Mouse (Mus musculus) kidney, embryonic 15.5 days (tissue): ENCODE results near the gene Ell2. TPM values are rescaled to one million over a fixed set of nuclear protein-coding genes. Genes with fewer than 3 reads are reported as not detected.

Experiments used
- ATAC-seq: fragments of 200-750 bp; cut with Nextera tagmentation; replicated peaks from 2 replicates; pipeline ENCODE4 v1.8.0; 2017; ENCODE audit warnings: moderate TSS enrichment; ENCODE audit not compliant: low FRiP score
- H3K27ac ChIP-seq: fragments of 300-500 bp; sonication (generic); 2 replicates; pipeline ENCODE4 v1.5.1; 2015; ENCODE audit warnings: mild to moderate bottlenecking, inconsistent platforms
- H3K27me3 ChIP-seq: fragments of 300-500 bp; sonication (generic); 2 replicates; pipeline ENCODE4 v1.6.1; 2015; ENCODE audit warnings: inconsistent platforms
- H3K36me3 ChIP-seq: fragments of 300-500 bp; sonication (generic); 2 replicates; pipeline ENCODE4 v1.6.1; 2015; ENCODE audit warnings: inconsistent platforms
- H3K4me1 ChIP-seq: fragments of 300-500 bp; sonication (generic); 2 replicates; pipeline ENCODE4 v1.6.1; 2015; ENCODE audit warnings: inconsistent platforms
- H3K4me2 ChIP-seq: fragments of 300-500 bp; sonication (generic); 2 replicates; pipeline ENCODE4 v1.6.1; 2015; ENCODE audit warnings: moderate library complexity, mild to moderate bottlenecking, inconsistent platforms
- H3K4me3 ChIP-seq: fragments of 300-500 bp; sonication (generic); replicated peaks from 2 replicates; pipeline ENCODE4 v1.5.1; 2015; ENCODE audit warnings: mild to moderate bottlenecking, inconsistent platforms
- H3K9ac ChIP-seq: fragments of 300-500 bp; sonication (generic); 2 replicates; pipeline ENCODE4 v1.6.1; 2015; ENCODE audit warnings: mild to moderate bottlenecking, inconsistent platforms
- H3K9me3 ChIP-seq: fragments of 300-500 bp; sonication (generic); replicated peaks from 2 replicates; pipeline ENCODE4 v1.6.1; 2016; ENCODE audit warnings: inconsistent platforms
- WGBS: fragments of 180-500 bp; shearing (Covaris S2); methylation state at CpG from one replicate; pipeline ENCODE4 v1.1.7; 2015; ENCODE audit warnings: mixed read lengths; 5-methylcytosine and 5-hydroxymethylcytosine counted together
- polyA plus RNA-seq: library from polyadenylated mRNA; unstranded; fragments of >200 nt; fragmentation: Nextera tagmentation; extraction: Ambion mirVana; gene quantifications from 2 replicates; pipeline ENCODE4 v1.2.1, GENCODE M21; 2015

Gene Ell2
- polyA plus RNA-seq, 1 experiment from 2014 or later, result 4.7 TPM

DNA sequence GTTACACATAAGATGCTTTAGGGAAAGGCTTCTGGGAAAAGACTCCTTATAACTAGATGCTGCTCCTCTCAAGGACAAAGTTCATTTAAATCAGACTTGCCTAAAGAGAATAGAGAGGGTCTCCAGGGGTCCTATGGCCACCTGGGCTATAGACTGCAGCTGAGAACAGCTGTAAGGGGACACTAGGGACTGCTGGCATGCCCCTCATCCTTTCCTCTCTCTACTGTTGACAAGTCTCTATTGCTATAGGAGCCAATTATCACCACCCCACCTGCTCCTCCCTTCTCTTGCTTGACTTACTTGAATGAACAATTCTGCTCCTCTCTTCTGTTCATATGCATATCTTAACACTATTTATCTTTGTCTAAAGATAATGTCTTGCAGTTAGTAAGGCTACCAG, 69.4 kb downstream of the Ell2 start:
- ATAC-seq, result no peak
- H3K27ac ChIP-seq, result no peak overlapping the region
- H3K4me1 ChIP-seq, result no peaks in the 10 kb centered on the region

GRCm38 (mm10) chr13:75776692-75777091, 70.1 kb downstream of the Ell2 start:
- no peak for ATAC-seq
- Histone ChIP-seq H3K9me3 (no peaks in the 10 kb centered on the region), H3K4me1 (no peaks in the 10 kb centered on the region), H3K36me3 (no peaks in the 10 kb centered on the region), H3K4me2 (no peak overlapping the region), H3K27ac (no peak overlapping the region), H3K4me3 (no peak overlapping the region), H3K27me3 (no peaks in the 10 kb centered on the region), H3K9ac (no peak overlapping the region)
- WGBS, result 59% methylated on average over 1 of the region's 1 CpGs

More for the DNA sequence above, 69.4 kb downstream of the Ell2 start:
- H3K36me3 ChIP-seq, result no peaks in the 10 kb centered on the region
- no peak overlapping the region for H3K9ac ChIP-seq
- H3K4me2 ChIP-seq, result no peak overlapping the region
- H3K27me3 ChIP-seq, result no peaks in the 10 kb centered on the region
- H3K9me3 ChIP-seq, result no peaks in the 10 kb centered on the region
- no peak overlapping the region for H3K4me3 ChIP-seq

DNA sequence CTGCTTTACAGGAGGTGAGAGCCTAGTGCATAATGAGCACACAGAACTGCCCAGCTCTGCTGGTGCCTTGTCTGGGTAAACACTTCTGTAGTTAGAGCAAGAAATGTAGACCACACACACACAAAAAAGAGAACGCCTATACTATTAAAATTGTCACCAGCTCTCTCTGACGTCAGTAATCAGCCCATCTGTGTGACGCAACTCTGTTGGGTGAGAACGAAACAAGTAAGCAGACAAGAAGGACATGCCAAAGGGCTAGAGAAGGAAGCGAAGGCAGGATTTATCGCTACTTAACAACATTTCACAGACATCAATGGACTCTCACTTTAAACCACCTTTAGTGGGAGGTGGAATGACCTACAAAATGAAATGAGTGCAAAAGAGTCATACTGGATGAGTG, 71.6 kb downstream of the Ell2 start:
- Histone ChIP-seq H3K9ac (no peak overlapping the region), H3K4me2 (no peak overlapping the region), H3K4me3 (no peak overlapping the region), H3K4me1 (no peaks in the 10 kb centered on the region), H3K27ac (no peak overlapping the region), H3K9me3 (no peaks in the 10 kb centered on the region), H3K27me3 (no peaks in the 10 kb centered on the region), H3K36me3 (no peaks in the 10 kb centered on the region)
- WGBS, result 83% methylated on average over 6 of the region's 6 CpGs
- no peak for ATAC-seq

DNA sequence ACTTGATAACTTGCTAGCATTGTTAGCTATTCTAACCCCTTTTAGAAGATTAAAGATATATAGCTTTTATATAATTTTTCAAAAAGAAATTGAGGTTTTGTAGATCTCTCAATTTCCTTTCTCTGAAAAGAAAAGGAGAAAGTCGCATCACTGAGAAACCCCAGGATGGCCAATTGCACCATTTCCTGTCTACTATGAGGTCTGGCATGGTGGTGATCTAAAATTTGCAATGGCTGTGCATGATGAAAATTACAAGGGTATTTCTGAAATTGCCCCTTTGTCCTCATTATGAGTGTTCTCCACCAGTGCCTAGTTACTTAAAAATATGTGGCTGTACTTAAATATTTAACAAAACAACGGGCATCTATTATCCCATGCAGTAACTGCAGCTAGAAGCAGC, 72.6 kb downstream of the Ell2 start:
- Histone ChIP-seq H3K36me3 (no peaks in the 10 kb centered on the region), H3K4me2 (no peak overlapping the region), H3K9me3 (no peaks in the 10 kb centered on the region), H3K27me3 (no peaks in the 10 kb centered on the region), H3K4me3 (no peak overlapping the region), H3K9ac (no peak overlapping the region), H3K4me1 (no peaks in the 10 kb centered on the region), H3K27ac (no peak overlapping the region)
- 90% methylated on average over 2 of the region's 2 CpGs for WGBS
- no peak for ATAC-seq

GRCm38 (mm10) chr13:75780096-75780495, 73.5 kb downstream of the Ell2 start:
- Histone ChIP-seq H3K4me3 (no peak overlapping the region), H3K9ac (no peak overlapping the region), H3K27me3 (no peaks in the 10 kb centered on the region), H3K9me3 (no peaks in the 10 kb centered on the region), H3K36me3 (no peaks in the 10 kb centered on the region), H3K4me2 (no peak overlapping the region), H3K4me1 (no peaks in the 10 kb centered on the region), H3K27ac (no peak overlapping the region)
- 56% methylated on average over 2 of the region's 2 CpGs for WGBS
- ATAC-seq, result no peak

GRCm38 (mm10) chr13:75785726-75786125, 79.2 kb downstream of the Ell2 start:
- WGBS, result 51% methylated on average over 4 of the region's 4 CpGs
- H3K4me2 ChIP-seq, result no peak overlapping the region
- H3K27ac ChIP-seq, result no peak overlapping the region
- H3K9me3 ChIP-seq, result no peaks in the 10 kb centered on the region
- H3K4me1 ChIP-seq, result no peaks in the 10 kb centered on the region
- ATAC-seq, result no peak
- no peaks in the 10 kb centered on the region for H3K36me3 ChIP-seq
- H3K27me3 ChIP-seq, result no peaks in the 10 kb centered on the region
- H3K4me3 ChIP-seq, result no peak overlapping the region
- no peak overlapping the region for H3K9ac ChIP-seq

DNA sequence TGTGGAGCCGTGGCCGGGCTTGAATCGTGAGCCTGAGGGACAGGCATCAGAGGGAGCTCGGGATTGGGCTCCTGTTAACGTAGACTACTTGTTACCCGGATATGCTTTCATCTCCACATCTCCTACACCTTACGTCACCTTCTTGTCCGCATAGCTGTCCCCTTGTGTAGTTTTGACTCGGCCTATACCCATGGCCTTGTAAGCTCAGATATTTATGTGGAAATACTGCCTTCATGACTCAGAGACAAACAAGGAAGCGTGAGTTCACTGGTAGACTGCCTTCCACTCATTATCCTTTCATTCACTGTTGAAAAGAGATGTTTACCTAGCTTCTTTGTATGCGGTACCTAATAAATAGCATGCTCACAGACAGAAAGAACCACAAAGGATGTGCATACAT, 79.7 kb downstream of the Ell2 start:
- Histone ChIP-seq H3K36me3 (no peaks in the 10 kb centered on the region), H3K4me3 (no peak overlapping the region), H3K9ac (no peak overlapping the region), H3K4me1 (no peaks in the 10 kb centered on the region), H3K4me2 (no peak overlapping the region), H3K27me3 (no peaks in the 10 kb centered on the region), H3K9me3 (no peaks in the 10 kb centered on the region), H3K27ac (no peak overlapping the region)
- no peak for ATAC-seq
- 87% methylated on average over 11 of the region's 11 CpGs for WGBS

DNA sequence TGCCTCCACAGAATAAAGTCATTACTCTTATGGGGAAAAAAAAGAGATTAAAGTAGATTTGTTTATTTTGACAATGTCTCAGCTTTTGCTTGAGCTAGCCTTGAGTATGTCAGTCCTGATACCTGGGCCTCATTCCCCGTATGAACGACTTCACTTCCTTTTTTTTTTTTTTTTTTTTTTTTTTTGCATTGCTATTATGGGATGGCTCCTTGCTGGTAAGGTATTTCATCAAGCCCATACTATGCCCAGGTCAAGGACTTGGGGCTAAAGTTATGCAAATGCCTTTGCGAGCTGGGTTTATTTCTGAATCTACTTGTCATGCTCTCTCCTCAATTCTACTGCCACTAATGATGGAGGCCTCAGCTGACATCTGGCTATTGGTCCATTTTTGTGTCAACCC, 80.8 kb downstream of the Ell2 start:
- H3K27ac ChIP-seq, result no peak overlapping the region
- no peaks in the 10 kb centered on the region for H3K27me3 ChIP-seq
- H3K9ac ChIP-seq, result no peak overlapping the region
- no peaks in the 10 kb centered on the region for H3K4me1 ChIP-seq
- no peak overlapping the region for H3K4me3 ChIP-seq
- ATAC-seq, result no peak
- 86% methylated on average over 3 of the region's 3 CpGs for WGBS
- H3K9me3 ChIP-seq, result no peaks in the 10 kb centered on the region
- no peak overlapping the region for H3K4me2 ChIP-seq
- no peaks in the 10 kb centered on the region for H3K36me3 ChIP-seq

DNA sequence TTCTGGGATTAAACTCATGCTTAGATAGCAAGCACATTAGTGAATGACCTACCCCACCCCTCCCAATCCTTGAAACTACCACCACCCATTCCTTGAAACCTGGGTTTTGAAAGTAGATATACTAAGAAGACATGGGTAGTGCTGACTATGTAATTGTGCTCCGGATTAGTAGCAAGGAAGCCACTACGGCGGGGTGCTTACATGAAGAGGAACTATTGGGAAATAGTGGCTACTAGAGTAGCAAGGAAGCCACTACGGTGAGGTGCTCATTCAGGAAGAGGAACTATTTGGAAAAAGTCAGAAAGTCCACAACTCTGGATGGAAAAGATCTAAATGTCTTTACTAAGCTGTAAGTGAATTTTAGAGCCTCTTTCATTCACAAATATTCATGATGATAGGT, 81.6 kb downstream of the Ell2 start:
- no peak overlapping the region for H3K9ac ChIP-seq
- H3K9me3 ChIP-seq, result no peaks in the 10 kb centered on the region
- H3K4me2 ChIP-seq, result no peak overlapping the region
- H3K4me1 ChIP-seq, result no peaks in the 10 kb centered on the region
- 90% methylated on average over 4 of the region's 4 CpGs for WGBS
- H3K36me3 ChIP-seq, result no peaks in the 10 kb centered on the region
- ATAC-seq, result no peak
- H3K4me3 ChIP-seq, result no peak overlapping the region
- H3K27ac ChIP-seq, result no peak overlapping the region
- no peaks in the 10 kb centered on the region for H3K27me3 ChIP-seq

- no peak for ATAC-seq
- Histone ChIP-seq H3K4me2 (no peak overlapping the region), H3K36me3 (no peaks in the 10 kb centered on the region), H3K4me3 (no peak overlapping the region), H3K9me3 (no peaks in the 10 kb centered on the region), H3K27me3 (no peaks in the 10 kb centered on the region), H3K27ac (no peak overlapping the region), H3K9ac (no peak overlapping the region), H3K4me1 (no peaks in the 10 kb centered on the region)
- 92% methylated on average over 2 of the region's 2 CpGs for WGBS
These were observed 82.7 kb downstream of the Ell2 start for GRCm38 (mm10) chr13:75789061-75789834.

DNA sequence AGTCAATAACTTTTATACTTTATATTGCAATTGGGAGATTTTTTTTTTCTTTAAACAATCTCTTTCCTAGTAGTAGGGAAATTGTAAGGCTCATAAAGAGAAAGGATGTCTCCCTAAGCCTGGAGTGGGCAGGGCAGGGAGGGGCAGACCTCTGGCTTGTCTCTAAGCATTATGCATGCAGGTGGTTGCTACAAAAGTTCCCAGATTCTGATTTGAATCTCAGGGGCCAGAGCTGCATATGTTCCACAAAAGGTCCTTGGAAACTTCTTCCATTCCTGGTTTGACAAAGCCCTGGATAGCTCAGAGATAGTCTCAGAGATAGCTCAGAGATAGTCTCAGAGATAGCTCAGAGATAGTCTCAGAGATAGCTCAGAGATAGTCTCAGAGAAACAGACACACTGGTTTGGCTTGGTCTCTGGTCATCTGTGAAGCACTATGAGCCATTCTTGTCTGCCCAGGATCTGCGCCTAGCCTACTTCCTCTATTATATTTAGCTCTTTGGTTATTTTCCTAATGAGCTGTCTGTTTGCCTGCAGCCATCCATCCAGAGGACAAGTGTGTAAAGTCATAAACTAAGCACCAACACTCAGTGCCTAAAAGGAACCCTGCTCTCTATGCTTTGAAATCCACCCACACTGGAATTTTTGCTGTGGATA, 84.1 kb downstream of the Ell2 start:
- H3K9ac ChIP-seq, result no peak overlapping the region
- H3K36me3 ChIP-seq, result no peaks in the 10 kb centered on the region
- no peak overlapping the region for H3K27ac ChIP-seq
- H3K9me3 ChIP-seq, result no peaks in the 10 kb centered on the region
- 83% methylated on average over 1 of the region's 1 CpGs for WGBS
- H3K4me3 ChIP-seq, result no peak overlapping the region
- ATAC-seq, result no peak
- H3K4me1 ChIP-seq, result no peaks in the 10 kb centered on the region
- no peak overlapping the region for H3K4me2 ChIP-seq
- H3K27me3 ChIP-seq, result no peaks in the 10 kb centered on the region

DNA sequence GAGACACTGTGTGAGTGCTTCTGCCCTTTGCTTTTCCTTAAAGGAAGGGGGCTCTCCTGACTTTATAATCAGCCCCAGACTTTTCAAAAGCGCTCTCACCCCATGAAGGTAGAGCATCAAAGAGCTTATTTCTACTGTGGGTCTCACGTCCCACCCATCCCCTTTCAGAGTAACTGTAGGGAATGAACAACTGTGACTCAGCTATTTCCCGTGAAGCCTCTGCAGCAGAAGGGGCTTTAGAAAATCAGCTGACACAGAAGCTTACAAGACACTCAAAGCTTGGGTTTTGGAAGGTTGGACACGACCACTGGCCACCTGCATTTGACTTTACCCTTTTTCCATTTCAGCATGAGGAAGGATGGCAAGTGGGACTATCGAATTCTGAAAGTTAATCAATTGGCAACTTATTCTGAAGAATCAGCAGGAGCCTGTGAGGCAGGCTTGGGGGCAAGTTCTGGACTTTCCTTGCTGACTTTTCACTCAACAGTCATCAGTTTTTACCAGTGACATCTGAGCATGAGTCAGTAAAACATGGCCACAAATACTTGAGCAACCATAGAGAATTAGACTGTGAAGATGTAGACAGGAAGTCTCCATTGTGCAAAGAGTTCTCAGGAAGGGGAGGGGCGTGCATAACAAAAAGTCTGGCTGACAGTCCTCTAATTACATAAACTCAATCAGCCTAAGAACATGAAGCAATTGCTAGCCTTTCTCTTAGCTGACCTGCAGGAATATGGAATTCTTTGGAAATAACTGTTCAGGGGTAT, 87.5 kb downstream of the Ell2 start:
- Histone ChIP-seq H3K27me3 (no peaks in the 10 kb centered on the region), H3K4me1 (0 out of 2 replicates have a peak, but pooled peaks cover 3% of the 10 kb centered on the region)
- 68% methylated on average over 6 of the region's 6 CpGs for WGBS

More for the DNA sequence above, 87.5 kb downstream of the Ell2 start:
- no peak overlapping the region for H3K4me2 ChIP-seq
- H3K9me3 ChIP-seq, result no peaks in the 10 kb centered on the region
- no peaks in the 10 kb centered on the region for H3K36me3 ChIP-seq
- no peak overlapping the region for H3K9ac ChIP-seq
- no peak overlapping the region for H3K4me3 ChIP-seq
- H3K27ac ChIP-seq, result no peak overlapping the region
- ATAC-seq, result no peak
